Mouse (Mus musculus): ENCODE results near the gene Fam173a.

Fam173a gene

DNA sequence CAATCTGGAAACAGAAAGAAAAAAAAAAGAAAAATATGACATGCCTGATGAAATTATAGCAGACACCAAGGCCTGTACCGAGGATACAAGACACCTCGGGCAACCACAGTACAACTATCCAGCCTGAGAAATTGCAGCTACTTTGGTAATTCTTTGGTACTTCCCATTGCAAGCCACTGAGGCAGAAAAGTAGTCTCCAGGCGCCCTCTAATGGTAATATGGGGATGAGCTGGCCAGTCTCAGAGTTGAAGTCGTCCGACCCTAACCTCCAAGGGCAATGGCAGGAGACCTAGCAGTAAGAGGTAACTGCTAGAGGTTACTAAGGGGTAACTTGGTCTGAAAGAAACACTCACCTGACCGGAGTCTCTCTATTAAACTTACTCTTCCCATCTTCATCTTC is 8.3 kb upstream of the Fam173a start:
- in situ Hi-C loops (cut with MseI, MboI) = loop anchor here in 1 of 2 experiments (5.0 kb wide), 2 partner anchors 34 to 69 kb away; no protein-coding TSS in a partner anchor

DNA sequence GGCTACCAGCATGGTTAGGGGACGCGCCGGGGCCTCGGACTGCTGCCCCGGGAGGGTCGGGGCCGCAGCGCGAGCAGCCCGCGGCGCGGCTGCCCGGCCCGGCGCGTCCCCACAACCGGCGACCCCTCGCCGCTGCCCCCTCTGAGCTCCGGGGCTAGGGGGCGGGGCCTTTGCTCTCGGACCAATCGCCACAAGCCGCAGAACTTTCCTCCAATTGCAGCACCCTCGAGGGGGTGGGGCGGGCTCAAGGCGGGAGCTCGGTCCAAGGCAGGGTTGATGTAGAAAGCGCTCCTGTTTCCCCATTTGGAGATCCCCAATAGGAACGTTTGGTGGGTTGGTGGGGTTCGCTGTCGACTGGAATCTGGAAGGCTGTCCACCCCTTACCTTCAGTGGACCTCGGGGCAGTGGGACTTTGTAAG is 4.3 kb upstream of the Fam173a start, which contains the start of gene Metrn:
Metrn (minus strand) TSS at position 186 of the 419 bp plus-strand sequence.
- in situ Hi-C loops (cut with MseI, MboI) = no loop called here

DNA sequence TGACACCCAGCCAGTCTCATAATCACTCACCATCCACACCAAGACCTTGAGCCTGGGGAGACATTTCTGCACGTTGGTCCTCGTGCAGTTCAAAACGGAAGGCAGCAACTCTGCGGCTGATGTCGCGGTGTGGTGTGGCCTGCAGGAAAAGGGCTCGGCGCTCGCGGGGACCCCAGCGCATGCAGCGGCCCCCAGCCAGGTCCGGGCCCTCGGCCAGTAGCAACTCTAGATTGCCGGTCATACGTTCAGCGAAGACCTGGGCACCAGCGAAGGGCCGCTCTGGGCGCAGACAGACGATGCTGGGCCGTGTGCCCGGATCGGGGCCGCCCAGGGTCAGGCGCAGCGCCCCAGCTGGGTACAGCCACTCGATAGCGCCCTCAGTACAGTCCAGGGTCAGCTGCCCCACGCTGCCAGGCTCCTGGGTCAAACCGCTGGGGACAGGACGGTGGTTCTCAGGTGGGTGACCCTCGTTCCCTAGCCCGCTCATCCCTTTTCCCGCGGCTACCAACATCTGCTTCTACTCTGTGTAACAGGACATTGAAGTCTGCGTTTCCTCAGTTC is 3.6 kb upstream of the Fam173a start:
- in situ Hi-C loops (cut with MseI, MboI) = no loop called here

DNA sequence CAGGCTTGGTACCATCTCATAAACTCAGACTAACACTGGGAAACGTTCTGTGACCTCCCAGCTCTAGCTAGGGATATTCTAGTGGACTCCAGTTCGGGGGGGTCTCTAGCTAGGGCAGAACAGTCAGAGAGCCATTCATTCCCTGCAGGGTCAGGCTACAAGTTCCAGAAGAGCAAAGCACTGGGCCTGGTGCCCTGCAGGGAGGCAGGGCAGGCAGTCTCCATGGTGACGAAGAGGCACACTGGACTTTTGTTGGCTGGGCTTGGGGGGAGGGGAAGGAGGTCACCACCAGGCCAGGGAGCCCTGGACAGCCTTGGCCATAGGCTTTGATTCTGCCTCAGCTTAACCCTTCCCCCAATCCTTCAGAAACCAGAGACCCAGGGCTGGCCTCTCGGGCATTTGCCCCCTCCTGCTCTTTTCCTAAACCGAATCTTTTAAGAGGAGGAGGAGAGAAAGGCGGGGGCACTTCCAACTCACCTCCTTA is 3.0 kb upstream of the Fam173a start, which contains the start of gene AC134908.4:
AC134908.4 (minus strand) TSS at position 51 of the 484 bp plus-strand sequence.
- in situ Hi-C loops (cut with MseI, MboI) = no loop called here

DNA sequence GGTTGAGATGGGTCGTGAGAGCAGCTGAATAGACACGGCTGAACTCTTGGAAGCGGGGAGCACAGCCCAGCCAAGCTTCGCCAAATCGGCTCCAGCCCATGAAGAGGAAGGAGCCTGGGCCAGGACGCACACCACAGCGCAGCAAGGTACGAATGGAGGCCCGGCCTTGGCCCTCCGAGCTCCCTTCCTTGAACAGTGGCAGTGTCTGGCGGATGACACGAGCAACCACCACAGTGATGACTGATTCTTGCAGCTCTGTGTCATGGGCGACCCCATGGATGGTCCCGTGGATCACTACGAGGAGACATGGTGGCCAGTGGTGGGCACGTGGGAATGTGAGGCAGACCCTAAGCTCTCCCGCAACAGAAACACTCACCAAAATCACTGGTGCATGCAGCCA is 2.3 kb upstream of the Fam173a start:
- in situ Hi-C loops (cut with MseI, MboI) = no loop called here

DNA sequence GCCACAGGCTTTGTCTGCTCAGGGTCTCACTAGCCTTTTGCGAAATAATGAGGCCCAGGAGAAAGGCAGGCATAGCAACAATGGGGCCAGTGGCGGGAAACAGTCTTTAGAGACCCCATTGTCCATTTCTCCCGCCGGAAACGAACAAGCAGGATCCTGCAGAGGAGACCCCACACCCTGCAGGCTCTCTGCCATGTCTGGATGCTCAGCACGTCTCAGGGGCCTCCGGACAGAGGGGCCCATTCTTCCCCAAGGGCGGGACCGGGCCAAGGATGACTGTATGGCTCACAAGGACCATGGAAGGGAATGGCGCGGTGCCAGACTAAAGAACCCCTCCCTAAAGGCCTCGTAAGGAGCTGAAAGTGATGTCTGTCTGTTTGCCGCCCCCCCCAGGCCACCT is 1.5 kb upstream of the Fam173a start:
- in situ Hi-C loops (cut with MseI, MboI) = no loop called here

DNA sequence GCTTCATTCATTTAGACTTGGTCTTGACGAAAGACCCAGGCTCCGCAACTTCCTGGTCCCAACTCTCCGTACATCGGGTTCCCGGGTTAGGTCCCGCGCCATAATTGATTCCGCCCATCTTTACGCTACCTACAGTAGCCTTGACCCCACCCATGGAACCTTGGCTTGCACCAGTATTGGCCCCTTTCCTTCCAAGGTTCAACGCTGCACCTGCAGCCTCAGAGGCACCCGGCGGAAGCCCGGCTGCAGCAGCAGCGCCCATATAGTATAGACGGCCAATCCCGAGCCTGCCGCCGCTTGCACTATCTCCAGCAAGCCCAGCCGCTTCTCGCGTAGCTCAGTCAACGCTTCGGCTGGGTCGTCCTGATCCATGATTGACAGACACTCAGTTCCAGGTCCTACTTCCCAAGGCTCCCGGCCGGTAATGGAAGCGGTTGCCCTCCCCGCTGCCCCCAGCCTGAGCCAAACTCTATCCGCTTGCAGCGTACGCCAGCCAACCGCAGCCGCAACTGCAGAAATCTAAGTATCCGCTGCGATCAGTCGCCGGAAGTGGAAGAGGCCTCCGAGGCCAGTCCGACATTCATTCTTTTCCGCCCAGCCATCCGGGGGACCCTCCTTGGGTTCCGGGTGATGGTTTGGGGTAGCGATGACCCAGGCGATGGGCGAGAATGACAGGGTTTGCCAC is 716 bp downstream of the Fam173a start:
- in situ Hi-C loops (cut with MseI, MboI) = no loop called here

DNA sequence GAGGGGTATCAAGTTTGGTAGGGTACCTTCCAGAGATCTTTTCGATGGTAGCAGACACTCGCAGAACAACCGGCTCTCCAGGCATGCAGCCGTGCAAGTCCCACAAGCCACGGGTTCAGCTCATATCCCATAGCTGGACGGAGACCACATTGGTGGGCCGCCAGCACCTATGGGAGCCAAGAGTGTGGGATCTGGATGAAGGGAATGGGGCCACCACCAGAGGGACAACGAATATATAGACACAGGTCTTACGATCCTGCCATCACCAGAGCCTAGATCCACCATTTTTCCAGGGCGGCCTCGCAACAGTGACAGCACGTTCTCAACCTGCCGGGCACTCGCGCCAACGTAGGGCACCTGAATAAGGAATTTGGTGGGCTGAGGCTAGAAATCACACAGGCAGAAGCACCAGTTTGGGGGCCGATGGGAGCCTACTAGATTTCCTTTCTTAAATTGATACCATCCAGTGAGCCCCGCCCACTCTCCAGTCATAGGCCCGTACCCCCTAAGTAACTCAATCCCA is 1.3 kb downstream of the Fam173a start:
- in situ Hi-C loops (cut with MseI, MboI) = no loop called here

DNA sequence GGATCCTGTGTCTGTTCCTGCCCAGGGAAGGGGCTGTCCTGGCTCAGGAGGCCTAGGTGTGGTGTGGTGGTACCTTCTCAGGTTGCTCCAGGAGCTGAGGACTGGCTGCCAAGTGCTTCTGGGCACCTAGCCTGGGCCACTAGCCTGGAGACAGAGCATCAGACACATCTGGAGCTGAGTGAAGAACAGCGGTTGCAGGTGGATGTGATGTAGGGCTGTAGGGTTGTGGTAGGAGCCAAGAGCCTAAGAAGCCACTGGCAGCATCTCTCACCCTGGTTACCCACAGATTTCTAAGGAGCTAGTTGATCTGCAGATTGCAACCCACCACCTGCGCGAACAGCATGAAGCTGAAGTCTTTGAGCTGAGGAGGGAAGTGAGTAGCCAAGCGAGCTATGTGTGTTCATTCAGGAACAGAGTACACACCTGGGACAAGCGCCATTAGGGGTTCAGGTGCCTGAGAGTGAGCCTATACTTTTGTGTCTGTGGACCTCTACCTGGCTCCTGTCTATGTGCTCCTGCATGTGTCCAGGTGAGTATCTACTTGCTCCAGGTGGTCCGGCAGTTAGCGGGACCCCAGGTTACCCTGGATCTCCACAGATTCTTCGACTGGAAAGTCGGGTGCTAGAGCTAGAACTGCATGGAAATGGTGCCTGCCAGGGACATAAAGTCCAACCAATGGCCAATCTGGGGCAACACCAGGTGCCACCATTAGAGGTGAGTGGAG is 5.8 kb downstream of the Fam173a start:
- in situ Hi-C loops (cut with MseI, MboI) = no loop called here

DNA sequence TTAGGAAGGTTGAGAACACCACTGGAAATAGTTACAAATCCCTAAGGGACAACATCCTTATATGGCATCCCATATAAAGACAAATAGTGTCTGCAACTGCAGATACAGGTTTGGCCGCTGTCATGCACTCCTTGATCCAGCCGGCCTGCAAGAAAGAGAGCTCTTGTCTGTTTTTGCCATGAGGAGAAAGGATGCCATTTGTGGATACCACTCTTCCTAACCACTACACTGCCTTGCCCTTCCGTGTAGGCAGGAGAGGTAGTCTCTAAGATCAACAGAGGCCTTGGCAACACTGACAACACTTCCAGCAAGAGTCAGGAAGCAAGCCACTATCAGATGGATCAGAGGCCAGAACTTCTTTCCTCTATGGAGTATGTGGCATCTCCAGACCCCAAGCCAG is 6.4 kb downstream of the Fam173a start, which contains the start of gene Ccdc78:
Ccdc78 (plus strand) TSS at position 301 of the 400 bp plus-strand sequence.
- in situ Hi-C loops (cut with MseI, MboI) = no loop called here

DNA sequence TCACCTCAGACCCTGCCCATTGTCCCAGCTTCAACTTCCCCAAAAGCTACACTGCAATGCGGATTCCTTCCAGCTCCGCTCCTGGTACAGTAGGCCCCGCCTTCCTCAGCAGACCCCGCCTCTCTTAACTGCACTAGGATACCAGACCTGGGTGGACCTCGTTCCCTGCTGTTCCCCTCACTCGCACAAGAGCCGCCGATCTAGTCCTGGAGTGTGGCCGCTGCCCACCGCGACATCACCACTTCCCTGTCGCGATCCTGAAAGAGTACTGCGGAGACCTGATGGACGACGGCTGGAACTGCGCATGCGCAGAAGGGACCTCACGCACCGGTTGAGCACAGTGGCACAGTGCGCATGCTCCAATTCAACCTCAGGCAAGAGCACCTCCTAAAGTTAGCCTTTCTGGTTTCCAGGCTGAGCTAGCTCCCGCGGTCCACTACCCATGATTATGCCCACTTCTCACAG is 7.4 kb downstream of the Fam173a start, which contains the start of gene Haghl:
Haghl (minus strand) TSS at position 393 of the 465 bp plus-strand sequence.
- in situ Hi-C loops (cut with MseI, MboI) = no loop called here

DNA sequence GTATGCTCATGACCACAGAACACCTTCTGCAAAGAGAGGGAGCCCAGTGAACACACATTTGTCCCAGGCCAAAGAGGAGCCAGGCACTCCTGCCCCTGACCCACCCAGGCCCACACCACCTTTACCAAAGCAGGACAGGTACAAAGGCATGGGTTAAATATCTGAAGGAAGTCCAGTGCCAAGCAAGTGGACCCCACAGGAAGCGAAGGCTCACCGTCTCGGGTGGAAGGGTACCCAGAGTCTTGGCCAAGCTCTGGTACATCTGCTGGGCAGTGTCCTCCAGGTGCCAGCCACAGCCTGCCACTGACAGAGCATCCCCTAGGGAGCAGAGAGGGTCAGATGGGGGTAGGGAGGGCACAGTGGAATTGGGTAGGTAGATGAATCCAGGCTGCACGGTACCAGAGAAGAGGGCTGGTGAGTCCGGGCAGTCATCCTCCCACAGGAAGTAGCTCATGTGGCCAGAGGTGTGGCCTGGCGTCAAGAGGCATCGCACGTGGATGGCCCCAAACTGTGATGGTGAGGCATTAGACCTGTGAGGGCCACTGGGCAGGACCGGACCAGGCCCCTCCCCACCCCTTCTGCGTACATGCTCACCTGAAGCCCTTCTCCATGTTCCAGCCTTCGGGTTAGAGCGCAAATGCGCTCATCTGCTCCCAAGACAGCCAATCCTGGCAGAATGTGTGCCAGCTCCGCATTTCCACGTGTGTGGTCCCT is 8.7 kb downstream of the Fam173a start:
- in situ Hi-C loops (cut with MseI, MboI) = no loop called here

DNA sequence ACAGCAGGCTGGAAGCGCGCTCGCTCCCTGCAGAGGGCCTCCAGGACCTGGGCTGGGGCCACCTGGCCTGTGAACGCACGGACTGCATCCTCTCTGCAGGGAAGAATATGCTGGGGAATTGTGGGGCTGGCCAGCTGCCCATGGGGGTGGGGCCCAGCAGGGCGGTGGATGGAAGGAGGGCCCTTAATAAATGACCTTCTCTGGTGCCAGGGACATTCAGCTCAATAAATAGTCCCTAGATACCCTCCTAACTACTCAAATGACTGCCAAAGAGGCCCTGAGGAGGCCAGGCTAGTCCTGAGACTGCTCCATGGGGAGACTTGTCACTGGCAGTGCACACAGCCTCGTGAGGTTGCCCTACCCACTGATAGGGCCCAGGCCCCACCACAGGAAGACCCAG is 9.6 kb downstream of the Fam173a start:
- in situ Hi-C loops (cut with MseI, MboI) = no loop called here

DNA sequence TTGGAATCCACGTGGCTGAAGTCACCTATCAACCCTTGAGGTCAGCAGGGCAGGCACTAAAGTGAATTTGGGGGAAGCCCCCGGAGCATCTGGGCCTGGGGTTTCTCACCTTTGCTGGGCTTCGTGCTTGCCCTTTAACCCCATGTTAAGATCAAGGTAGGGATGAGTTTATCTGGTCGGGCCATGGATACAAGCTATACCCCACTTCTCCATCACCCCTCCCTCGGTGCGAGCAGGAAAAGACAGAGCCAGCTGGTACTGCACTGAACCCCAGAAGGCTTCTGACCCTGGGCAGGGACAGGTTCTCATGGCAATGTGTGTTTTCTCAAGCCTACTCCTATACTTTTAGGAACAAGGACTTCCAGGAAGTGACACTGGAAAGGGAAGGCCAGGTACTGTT is 11.4 kb downstream of the Fam173a start:
- in situ Hi-C loops (cut with MseI, MboI) = no loop called here

DNA sequence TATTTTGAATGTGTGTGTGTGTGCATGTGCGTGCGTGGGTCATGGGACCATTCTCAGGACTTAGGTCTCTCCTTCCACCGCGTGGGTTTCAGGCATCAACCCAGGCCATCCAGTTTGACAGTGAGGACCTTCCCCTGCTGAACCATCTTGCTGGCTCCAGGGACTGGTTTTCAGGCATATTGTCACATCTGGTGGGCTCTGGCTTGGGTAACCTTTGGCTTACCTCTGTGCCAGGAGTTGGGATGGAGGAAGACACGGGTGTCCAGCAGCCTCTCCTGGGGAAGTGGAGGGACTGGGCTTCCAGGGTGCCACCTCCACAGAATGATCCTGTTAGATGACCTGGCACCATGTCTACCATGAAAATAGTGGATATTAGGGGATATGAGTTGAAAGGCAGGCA is 14.8 kb downstream of the Fam173a start:
- in situ Hi-C loops (cut with MseI, MboI) = no loop called here

DNA sequence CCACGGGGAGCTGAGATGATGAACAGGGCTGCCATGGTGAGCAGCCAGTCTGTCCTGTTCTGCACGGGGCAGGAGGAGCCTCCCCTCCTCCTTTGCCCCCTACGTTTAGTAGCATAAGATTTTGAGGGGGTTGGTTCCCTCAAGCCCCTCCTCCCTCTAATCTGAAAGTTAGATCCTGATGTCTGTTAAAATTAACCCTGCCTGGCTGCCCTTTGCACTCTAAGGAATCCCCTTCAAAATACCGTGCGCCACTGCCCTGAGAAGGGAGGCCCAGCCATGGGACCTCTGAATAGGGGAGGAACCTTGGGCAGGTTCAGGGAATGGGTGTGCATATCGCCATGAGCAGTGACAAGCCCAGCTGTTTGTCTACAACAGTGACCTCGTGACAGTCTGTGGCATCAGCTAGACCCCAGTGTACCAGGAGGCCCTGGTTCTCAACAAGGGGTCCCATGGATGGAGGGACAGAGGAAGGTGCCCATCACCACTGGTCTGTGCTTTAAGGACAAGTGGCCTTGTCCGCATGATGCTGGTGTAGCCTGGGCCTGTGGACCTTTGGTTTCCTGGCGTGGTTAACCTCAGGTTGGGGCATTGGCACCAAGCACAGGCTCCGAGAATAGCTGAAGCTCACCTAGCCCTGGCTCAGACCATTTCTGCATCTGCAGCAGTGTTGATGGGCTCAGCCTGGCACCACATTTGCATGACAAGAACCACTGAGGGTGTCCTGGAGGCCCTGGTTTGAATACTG is 17.2 kb downstream of the Fam173a start:
- in situ Hi-C loops (cut with MseI, MboI) = no loop called here

DNA sequence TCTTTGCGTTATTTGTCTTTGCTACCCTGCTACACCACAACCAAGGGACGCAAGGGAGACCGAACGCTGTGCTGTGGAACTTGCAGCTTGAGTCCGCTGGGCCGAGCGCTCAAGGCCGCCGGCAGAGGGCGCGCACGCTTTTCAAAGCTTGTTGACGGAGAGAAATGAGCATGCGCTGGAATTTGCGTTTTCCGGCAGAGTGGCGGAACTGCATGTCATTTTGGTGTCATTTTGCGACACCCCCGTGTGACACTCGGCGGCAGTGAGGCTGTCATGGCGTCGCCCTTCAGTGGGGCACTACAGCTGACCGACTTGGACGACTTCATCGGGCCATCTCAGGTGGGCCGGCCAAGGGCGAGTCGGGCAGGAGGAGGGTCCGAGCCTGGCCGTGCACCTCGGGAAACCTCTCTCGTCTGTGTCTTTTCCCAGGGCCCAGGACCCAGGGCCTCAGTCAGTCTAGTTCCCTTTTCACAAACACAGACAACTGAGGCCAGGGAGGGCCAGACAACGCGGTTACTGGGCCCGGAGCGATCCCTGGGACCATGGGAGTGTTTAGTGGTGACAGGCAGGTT is 19.1 kb downstream of the Fam173a start, which contains the start of gene Narfl:
Narfl (plus strand) TSS at position 228 of the 572 bp plus-strand sequence.
- in situ Hi-C loops (cut with MseI, MboI) = no loop called here

DNA sequence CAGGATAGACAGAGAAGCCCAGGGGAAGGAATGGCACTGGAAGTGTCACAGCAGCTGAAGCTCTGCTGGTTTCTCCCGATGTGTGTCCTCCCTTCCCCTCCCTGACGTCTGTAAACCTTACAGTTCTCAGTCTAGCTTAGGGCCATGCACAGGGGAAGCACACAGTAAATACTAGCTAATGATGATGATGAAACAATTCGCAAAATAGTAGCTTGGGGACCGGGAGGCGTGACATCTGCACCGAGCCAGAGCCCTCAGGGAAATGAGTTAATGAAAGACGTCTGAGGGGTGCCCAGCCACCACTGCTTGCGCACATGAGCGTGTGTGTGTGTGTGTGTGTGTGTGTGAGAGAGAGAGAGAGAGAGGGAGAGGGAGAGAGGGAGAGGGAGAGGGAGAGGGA is 23.4 kb downstream of the Fam173a start:
- in situ Hi-C loops (cut with MseI, MboI) = loop anchor here in 1 of 2 experiments (5.0 kb wide), 1 partner anchor 33 kb away; no protein-coding TSS in a partner anchor

DNA sequence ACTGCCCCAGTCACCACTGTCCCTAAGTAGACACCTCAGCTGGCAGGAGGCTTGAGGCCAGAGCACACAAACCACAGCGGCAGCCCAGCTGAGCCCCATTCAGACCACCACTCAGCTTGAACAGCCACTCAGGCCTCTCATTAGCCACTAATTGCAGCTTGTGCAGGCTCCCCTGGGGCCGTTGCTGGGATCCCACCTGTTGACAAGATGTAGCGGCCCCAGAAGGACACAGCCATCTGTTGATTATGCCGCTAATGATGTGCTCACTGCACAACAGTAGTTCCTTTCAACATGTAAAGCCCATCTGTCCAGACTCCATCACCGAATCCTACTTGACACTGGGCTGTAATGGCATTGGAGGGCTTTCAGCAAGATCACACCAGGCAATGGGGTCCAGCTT is 26.8 kb downstream of the Fam173a start:
- in situ Hi-C loops (cut with MseI, MboI) = loop anchor here in 1 of 2 experiments (5.0 kb wide), 1 partner anchor 36 kb away; no protein-coding TSS in a partner anchor

DNA sequence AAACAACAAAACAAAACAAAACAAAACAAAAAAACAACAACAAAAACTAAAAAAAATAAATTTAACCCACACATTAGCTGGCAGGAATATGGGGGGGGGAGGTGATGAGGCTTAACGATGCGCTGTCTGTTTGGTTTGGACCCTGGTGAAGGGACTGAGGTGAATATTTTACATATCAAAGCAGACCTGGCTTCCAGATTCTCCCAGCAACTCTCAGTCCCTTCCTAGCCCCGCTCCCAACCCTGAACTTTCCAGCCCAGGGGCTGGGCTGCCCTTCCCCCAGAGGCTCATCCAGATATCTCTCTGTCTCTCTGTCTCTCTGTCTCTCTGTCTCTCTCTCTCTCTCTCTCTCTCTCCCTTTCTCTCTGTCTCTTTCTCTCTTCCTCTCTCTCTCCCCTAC is 30.1 kb downstream of the Fam173a start:
- in situ Hi-C loops (cut with MseI, MboI) = no loop called here
